Mouse (Mus musculus): ENCODE data around the gene Tiam1. TPM values are rescaled to one million over a fixed set of nuclear protein-coding genes. Genes with fewer than 3 reads are reported as not detected.

Gene Tiam1
- total and polyA plus RNA-seq, 3 experiments = 1.8 to 5.3 (median 2.9) TPM

- H3K27me3 ChIP-seq (ENCODE audit: insufficient read depth, low read length) = no peaks in the 10 kb centered on the region
- TF ChIP-seq TAL1 (conservative IDR thresholded peaks at IDR 0.05; ENCODE audit: low read depth, low read length) = no peak
- TF ChIP-seq GATA1 (IDR thresholded peaks at IDR 0.05; ENCODE audit: borderline replicate concordance, low read length) = no peak
- TF ChIP-seq POLR2AphosphoS5 (IDR thresholded peaks at IDR 0.05; ENCODE audit: insufficient replicate concordance, low read depth, low read length) = no peak
- TF ChIP-seq CTCF (IDR thresholded peaks at IDR 0.05; ENCODE audit: low read depth, low read length) = no peak
- no peak for TF ChIP-seq GATA2 (IDR thresholded peaks at IDR 0.05; ENCODE audit: borderline replicate concordance, low read depth, low read length)
- peaks cover 30% of the 10 kb centered on the region for H3K9me3 ChIP-seq (replicated peaks)
- H3K4me1 ChIP-seq (ENCODE audit: insufficient read depth, low read depth, low read length) = no peaks in the 10 kb centered on the region
- DNase-seq (ENCODE audit: low spot score) (no peak), ATAC-seq (ENCODE audit: extremely low read depth, insufficient number of reproducible peaks, low FRiP score, poor library complexity, severe bottlenecking) (no peak)
- no peaks in the 10 kb centered on the region for H3K36me3 ChIP-seq (replicated peaks)
- no peak overlapping the region for H3K4me3 ChIP-seq (ENCODE audit: low read depth, low read length)
Measured at GRCm38 (mm10) chr16:89763812-89764211, 379.8 kb downstream of the Tiam1 start.

GRCm38 (mm10) chr16:89762523-89762922, 381.0 kb downstream of the Tiam1 start:
- peaks cover 26% of the 10 kb centered on the region for H3K9me3 ChIP-seq (replicated peaks)
- no peaks in the 10 kb centered on the region for H3K4me1 ChIP-seq (ENCODE audit: insufficient read depth, low read depth, low read length)
- H3K36me3 ChIP-seq (replicated peaks) = no peaks in the 10 kb centered on the region
- DNase-seq (ENCODE audit: low spot score) (no peak), ATAC-seq (ENCODE audit: extremely low read depth, insufficient number of reproducible peaks, low FRiP score, poor library complexity, severe bottlenecking) (no peak)
- H3K4me3 ChIP-seq (ENCODE audit: low read depth, low read length) = no peak overlapping the region
- no peaks in the 10 kb centered on the region for H3K27me3 ChIP-seq (ENCODE audit: insufficient read depth, low read length)
- no peak for TF ChIP-seq GATA2 (IDR thresholded peaks at IDR 0.05; ENCODE audit: borderline replicate concordance, low read depth, low read length)
- TF ChIP-seq POLR2AphosphoS5 (IDR thresholded peaks at IDR 0.05; ENCODE audit: insufficient replicate concordance, low read depth, low read length) = no peak
- TF ChIP-seq TAL1 (conservative IDR thresholded peaks at IDR 0.05; ENCODE audit: low read depth, low read length) = no peak
- no peak for TF ChIP-seq CTCF (IDR thresholded peaks at IDR 0.05; ENCODE audit: low read depth, low read length)
- TF ChIP-seq GATA1 (IDR thresholded peaks at IDR 0.05; ENCODE audit: borderline replicate concordance, low read length) = no peak

GRCm38 (mm10) chr16:89762096-89762495, 381.5 kb downstream of the Tiam1 start:
- ATAC-seq (ENCODE audit: extremely low read depth, insufficient number of reproducible peaks, low FRiP score, poor library complexity, severe bottlenecking) (no peak), DNase-seq (ENCODE audit: low spot score) (no peak)
- H3K9me3 ChIP-seq (replicated peaks) = peaks cover 23% of the 10 kb centered on the region
- no peaks in the 10 kb centered on the region for H3K4me1 ChIP-seq (ENCODE audit: insufficient read depth, low read depth, low read length)
- no peaks in the 10 kb centered on the region for H3K27me3 ChIP-seq (ENCODE audit: insufficient read depth, low read length)
- H3K4me3 ChIP-seq (ENCODE audit: low read depth, low read length) = no peak overlapping the region
- no peaks in the 10 kb centered on the region for H3K36me3 ChIP-seq (replicated peaks)
- TF ChIP-seq GATA2 (IDR thresholded peaks at IDR 0.05; ENCODE audit: borderline replicate concordance, low read depth, low read length) (no peak), CTCF (IDR thresholded peaks at IDR 0.05; ENCODE audit: low read depth, low read length) (no peak), GATA1 (IDR thresholded peaks at IDR 0.05; ENCODE audit: borderline replicate concordance, low read length) (no peak), TAL1 (conservative IDR thresholded peaks at IDR 0.05; ENCODE audit: low read depth, low read length) (no peak), POLR2AphosphoS5 (IDR thresholded peaks at IDR 0.05; ENCODE audit: insufficient replicate concordance, low read depth, low read length) (no peak)

GRCm38 (mm10) chr16:89757384-89757783, 386.2 kb downstream of the Tiam1 start:
- DNase-seq (ENCODE audit: low spot score) (no peak), ATAC-seq (ENCODE audit: extremely low read depth, insufficient number of reproducible peaks, low FRiP score, poor library complexity, severe bottlenecking) (no peak)
- H3K4me1 ChIP-seq (ENCODE audit: insufficient read depth, low read depth, low read length) = no peaks in the 10 kb centered on the region
- H3K36me3 ChIP-seq (replicated peaks) = no peaks in the 10 kb centered on the region
- H3K27me3 ChIP-seq (ENCODE audit: insufficient read depth, low read length) = no peaks in the 10 kb centered on the region
- H3K9me3 ChIP-seq (replicated peaks) = peaks cover 18% of the 10 kb centered on the region
- TF ChIP-seq GATA2 (IDR thresholded peaks at IDR 0.05; ENCODE audit: borderline replicate concordance, low read depth, low read length) = no peak
- H3K4me3 ChIP-seq (ENCODE audit: low read depth, low read length) = no peak overlapping the region

GRCm38 (mm10) chr16:89754709-89755108, 388.9 kb downstream of the Tiam1 start:
- no peak overlapping the region for H3K4me3 ChIP-seq (ENCODE audit: low read depth, low read length)
- ATAC-seq (ENCODE audit: extremely low read depth, insufficient number of reproducible peaks, low FRiP score, poor library complexity, severe bottlenecking) (no peak), DNase-seq (ENCODE audit: low spot score) (no peak)
- H3K36me3 ChIP-seq (replicated peaks) = no peaks in the 10 kb centered on the region
- peaks cover 22% of the 10 kb centered on the region for H3K9me3 ChIP-seq (replicated peaks)
- TF ChIP-seq CTCF (IDR thresholded peaks at IDR 0.05; ENCODE audit: low read depth, low read length) (no peak), POLR2AphosphoS5 (IDR thresholded peaks at IDR 0.05; ENCODE audit: insufficient replicate concordance, low read depth, low read length) (no peak), GATA1 (IDR thresholded peaks at IDR 0.05; ENCODE audit: borderline replicate concordance, low read length) (no peak), TAL1 (conservative IDR thresholded peaks at IDR 0.05; ENCODE audit: low read depth, low read length) (no peak), GATA2 (IDR thresholded peaks at IDR 0.05; ENCODE audit: borderline replicate concordance, low read depth, low read length) (no peak)
- no peaks in the 10 kb centered on the region for H3K4me1 ChIP-seq (ENCODE audit: insufficient read depth, low read depth, low read length)
- H3K27me3 ChIP-seq (ENCODE audit: insufficient read depth, low read length) = no peaks in the 10 kb centered on the region

GRCm38 (mm10) chr16:89747864-89748263, 395.7 kb downstream of the Tiam1 start:
- Histone ChIP-seq H3K4me3 (ENCODE audit: low read depth, low read length) (no peak overlapping the region), H3K9me3 (replicated peaks) (peaks cover 21% of the 10 kb centered on the region), H3K27me3 (ENCODE audit: insufficient read depth, low read length) (no peaks in the 10 kb centered on the region), H3K36me3 (replicated peaks) (no peaks in the 10 kb centered on the region), H3K4me1 (ENCODE audit: insufficient read depth, low read depth, low read length) (no peaks in the 10 kb centered on the region)
- TF ChIP-seq CTCF (IDR thresholded peaks at IDR 0.05; ENCODE audit: low read depth, low read length) (no peak), TAL1 (conservative IDR thresholded peaks at IDR 0.05; ENCODE audit: low read depth, low read length) (no peak), GATA2 (IDR thresholded peaks at IDR 0.05; ENCODE audit: borderline replicate concordance, low read depth, low read length) (no peak), POLR2AphosphoS5 (IDR thresholded peaks at IDR 0.05; ENCODE audit: insufficient replicate concordance, low read depth, low read length) (no peak), GATA1 (IDR thresholded peaks at IDR 0.05; ENCODE audit: borderline replicate concordance, low read length) (no peak)
- ATAC-seq (ENCODE audit: extremely low read depth, insufficient number of reproducible peaks, low FRiP score, poor library complexity, severe bottlenecking) (no peak), DNase-seq (ENCODE audit: low spot score) (no peak)

- Histone ChIP-seq H3K4me1 (ENCODE audit: insufficient read depth, low read depth, low read length) (no peaks in the 10 kb centered on the region), H3K36me3 (replicated peaks) (no peaks in the 10 kb centered on the region), H3K9me3 (replicated peaks) (peaks cover 36% of the 10 kb centered on the region), H3K4me3 (ENCODE audit: low read depth, low read length) (no peak overlapping the region), H3K27me3 (ENCODE audit: insufficient read depth, low read length) (no peaks in the 10 kb centered on the region)
- DNase-seq (ENCODE audit: low spot score) = no peak
- ATAC-seq (ENCODE audit: extremely low read depth, insufficient number of reproducible peaks, low FRiP score, poor library complexity, severe bottlenecking) = no peak
- TF ChIP-seq CTCF (IDR thresholded peaks at IDR 0.05; ENCODE audit: low read depth, low read length) = no peak
- TF ChIP-seq POLR2AphosphoS5 (IDR thresholded peaks at IDR 0.05; ENCODE audit: insufficient replicate concordance, low read depth, low read length) = no peak
- no peak for TF ChIP-seq GATA1 (IDR thresholded peaks at IDR 0.05; ENCODE audit: borderline replicate concordance, low read length)
- no peak for TF ChIP-seq GATA2 (IDR thresholded peaks at IDR 0.05; ENCODE audit: borderline replicate concordance, low read depth, low read length)
- no peak for TF ChIP-seq TAL1 (conservative IDR thresholded peaks at IDR 0.05; ENCODE audit: low read depth, low read length)
Measured at GRCm38 (mm10) chr16:89739559-89739958, 404.0 kb downstream of the Tiam1 start.
